Comparison of ENCODE assay signal across 1 mouse cellular context in the genomic region with DNA sequence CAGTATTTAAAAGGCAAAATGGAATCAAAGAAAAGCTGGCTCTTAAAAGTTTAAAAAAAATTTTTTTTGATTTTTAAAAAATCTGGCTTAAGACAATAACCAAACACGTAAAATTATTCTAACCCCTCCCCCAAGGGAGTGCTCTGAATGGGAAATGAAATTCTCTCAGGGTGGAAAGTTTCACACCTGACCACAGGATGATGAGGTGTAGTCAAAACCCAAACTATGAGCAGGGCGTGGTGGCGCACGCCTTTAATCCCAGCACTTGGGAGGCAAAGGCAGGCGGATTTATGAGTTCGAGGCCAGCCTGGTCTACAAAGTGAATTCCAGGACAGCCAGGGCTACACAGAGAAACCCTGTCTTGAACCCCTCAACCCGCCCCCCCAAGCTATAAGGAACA.
TF ChIP-seq lines count a peak whose summit lies in the region.

No protein-coding gene starts in this region.

TF ChIP-seq in CH12.LX, 34 proteins besides CTCF, POLR2A, EP300 and RAD21:
- peak; percentile 76; the same call in 1 of the 2 replicates for TF ChIP-seq ELF1 (IDR thresholded peaks at IDR 0.05; ENCODE audit: low read depth, low read length)
- peak; percentile 76 for TF ChIP-seq ETS1 (conservative IDR thresholded peaks at IDR 0.05; ENCODE audit: low read depth, low read length)
- peak; percentile 71 for TF ChIP-seq BHLHE40 (IDR thresholded peaks at IDR 0.05; ENCODE audit: low read depth, low read length)
- TF ChIP-seq TBP (conservative IDR thresholded peaks at IDR 0.05; ENCODE audit: low read depth, low read length) = peak; percentile 97
- TF ChIP-seq IRF4 (IDR thresholded peaks at IDR 0.05; ENCODE audit: low read depth, low read length) = peak; percentile 88
- peak; percentile 80; the same call in 1 of the 2 replicates for TF ChIP-seq MXI1 (IDR thresholded peaks at IDR 0.05; ENCODE audit: low read depth, low read length)
- 0 out of 2 replicates have a peak, but pooled peaks have one; percentile 28 for TF ChIP-seq MAX (IDR thresholded peaks at IDR 0.05; ENCODE audit: low read length)
- TF ChIP-seq CHD2 (IDR thresholded peaks at IDR 0.05; ENCODE audit: low read length) = 0 out of 2 replicates have a peak, but pooled peaks have one; percentile 51
